Mouse (Mus musculus) embryonic fibroblast, embryonic 13.5 days (primary cell): ENCODE data around the gene Mepce. TPM values are rescaled to one million over a fixed set of nuclear protein-coding genes. Genes with fewer than 3 reads are reported as not detected.

Source experiments
- H3K27ac ChIP-seq: 2 replicates; pipeline ENCODE4 v1.5.1; 2012; ENCODE audit warnings: low read length, control low read depth, inconsistent platforms; ENCODE audit not compliant: insufficient read depth
- H3K4me1 ChIP-seq: 2 replicates; pipeline ENCODE4 v1.6.1; 2011; ENCODE audit warnings: low read length; ENCODE audit not compliant: control insufficient read depth, insufficient read depth
- H3K4me3 ChIP-seq: 2 replicates; pipeline ENCODE4 v1.5.1; 2011; ENCODE audit warnings: mild to moderate bottlenecking, control low read depth, low read length; ENCODE audit not compliant: insufficient read depth
- CTCF ChIP-seq: IDR thresholded peaks from 2 replicates; pipeline ENCODE4 v1.5.1; 2011; ENCODE audit warnings: mild to moderate bottlenecking, control low read depth, low read length, moderate library complexity, borderline replicate concordance; ENCODE audit not compliant: insufficient read depth
- POLR2A ChIP-seq: IDR thresholded peaks from 2 replicates; pipeline ENCODE4 v1.6.1; 2011; ENCODE audit warnings: low read depth, mild to moderate bottlenecking, control low read depth, low read length, moderate library complexity
- polyA plus RNA-seq: library from polyadenylated mRNA; stranded (reverse); fragments of >200 nt; gene quantifications from 2 replicates; pipeline ENCODE4 v1.2.4, GENCODE M21; 2011; ENCODE audit warnings: low read depth; ENCODE audit not compliant: missing spikeins, insufficient read length

The Mepce gene
- polyA plus RNA-seq, 1 experiment: 34.8 TPM

DNA sequence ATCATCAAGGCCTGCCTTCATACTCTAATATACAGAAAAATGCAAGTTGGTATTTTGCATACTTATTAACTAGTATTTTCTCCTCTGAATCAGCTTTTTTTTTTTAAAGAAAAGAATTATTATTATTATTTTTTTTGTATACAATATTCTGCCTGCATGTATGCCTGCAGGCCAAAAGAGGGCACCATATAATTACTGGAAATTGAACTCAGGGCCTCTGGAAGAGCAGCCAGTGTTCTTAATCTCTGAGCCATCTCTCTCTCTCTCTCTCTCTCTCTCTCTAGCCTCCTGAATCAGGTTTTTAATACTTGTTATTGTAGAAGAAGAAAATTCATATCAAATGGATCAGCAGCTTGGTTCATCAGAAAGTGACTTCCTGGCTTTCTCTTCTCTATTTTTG is 4.1 kb upstream of the Mepce start:
- H3K4me1 ChIP-seq: 0 out of 2 replicates have a peak, but pooled peaks cover 1% of the 10 kb centered on the region
- H3K4me3 ChIP-seq: no peak overlapping the region
- TF ChIP-seq POLR2A (no peak), CTCF (no peak)
- H3K27ac ChIP-seq: no peak overlapping the region

DNA sequence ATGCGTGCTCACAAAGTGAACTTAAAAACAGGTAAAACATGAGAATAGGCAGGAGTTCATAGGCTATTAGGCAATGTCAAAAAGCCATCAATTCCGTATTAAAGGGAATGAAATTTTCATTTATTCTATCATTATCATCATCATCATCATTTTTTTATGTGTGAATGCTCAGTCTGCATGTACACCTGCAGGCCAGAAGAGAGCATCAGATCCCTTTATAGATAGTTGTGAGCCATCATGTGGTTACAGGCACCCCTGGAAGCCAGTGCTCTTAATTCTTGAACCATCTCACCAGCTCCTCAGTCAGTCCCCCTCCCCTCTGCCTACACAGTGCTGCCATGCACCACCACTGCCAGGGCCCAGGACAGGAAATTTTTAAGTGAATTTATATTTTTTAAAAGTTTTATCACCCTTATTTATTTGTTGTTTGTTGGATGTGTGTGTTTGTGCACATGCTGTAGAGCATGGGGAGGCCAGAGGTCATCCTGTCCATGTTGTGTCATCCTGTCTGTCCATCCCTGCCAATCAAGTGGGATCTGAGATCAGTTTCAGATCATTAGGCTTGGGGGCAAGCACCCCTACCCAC is 1.6 kb upstream of the Mepce start:
- Histone ChIP-seq H3K4me3 (no peak overlapping the region), H3K27ac (no peak overlapping the region), H3K4me1 (peaks cover 4% of the 10 kb centered on the region; the same call in 1 of the 2 replicates)
- no peak for TF ChIP-seq CTCF
- TF ChIP-seq POLR2A: no peak

- TF ChIP-seq POLR2A (no peak), CTCF (no peak)
- H3K27ac ChIP-seq: no peak overlapping the region
- peaks cover 4% of the 10 kb centered on the region; the same call in 1 of the 2 replicates for H3K4me1 ChIP-seq
- no peak overlapping the region for H3K4me3 ChIP-seq
These were observed 716 bp upstream of the Mepce start for GRCm38 (mm10) chr5:137788171-137788570.

GRCm38 (mm10) chr5:137786109-137786942 is 1.1 kb downstream of the Mepce start:
- Histone ChIP-seq H3K4me3 (peak overlapping the region; percentile 71), H3K27ac (peak overlapping the region; percentile 84), H3K4me1 (peaks cover 4% of the 10 kb centered on the region; the same call in 1 of the 2 replicates)
- TF ChIP-seq CTCF: no peak
- peak; percentile 98 for TF ChIP-seq POLR2A

DNA sequence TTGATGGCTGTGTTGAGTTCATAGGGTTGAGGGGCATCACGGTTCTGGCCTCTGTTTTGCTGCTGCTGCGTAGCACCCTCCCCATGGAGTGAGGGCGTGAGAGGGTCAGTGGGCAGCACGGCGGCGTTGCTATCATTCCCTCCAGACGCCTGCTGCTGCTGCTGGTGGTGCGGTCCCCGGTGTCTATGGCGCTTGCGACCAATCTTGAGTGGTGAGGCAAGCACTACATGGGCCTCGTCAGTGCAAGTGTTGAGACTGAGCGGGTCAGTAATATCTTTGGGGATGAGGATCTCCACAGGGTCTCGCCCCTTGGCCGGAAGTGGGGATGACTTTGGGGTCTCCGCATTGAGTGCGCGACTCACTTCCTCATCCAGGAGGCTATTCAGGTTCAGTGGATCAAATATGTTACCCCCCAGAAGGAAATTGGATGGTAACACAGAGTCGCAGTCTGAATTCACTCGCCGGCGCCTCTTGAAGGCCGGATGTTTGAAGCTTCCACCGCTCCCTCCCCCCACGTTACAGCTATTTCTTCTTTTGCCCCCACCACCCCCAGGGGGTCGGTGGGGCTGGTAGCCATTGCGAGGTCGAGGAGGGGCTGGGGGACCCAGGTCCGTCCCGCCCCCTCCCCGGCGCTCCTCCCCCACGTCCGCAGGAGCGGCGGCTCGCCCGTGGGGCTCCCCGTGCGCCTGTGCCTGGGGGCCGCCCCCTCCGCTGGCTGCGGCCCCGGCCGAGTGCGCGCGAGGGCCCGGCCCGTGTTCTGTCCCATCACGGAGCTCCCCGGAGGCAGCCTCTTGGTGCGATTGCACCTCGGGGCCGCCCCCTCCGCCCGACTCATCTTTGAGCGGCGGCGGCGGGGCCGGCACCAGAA is 2.1 kb downstream of the Mepce start:
- TF ChIP-seq POLR2A (no peak; the same call in 1 of the 2 replicates), CTCF (no peak)
- Histone ChIP-seq H3K4me3 (peak overlapping the region; percentile 71), H3K4me1 (peaks cover 4% of the 10 kb centered on the region; the same call in 1 of the 2 replicates), H3K27ac (peak overlapping the region; percentile 84)

- no peak overlapping the region for H3K27ac ChIP-seq
- H3K4me3 ChIP-seq: peak overlapping the region; percentile 71
- TF ChIP-seq POLR2A (no peak), CTCF (no peak)
- peaks cover 7% of the 10 kb centered on the region for H3K4me1 ChIP-seq
These were observed 2.9 kb downstream of the Mepce start for GRCm38 (mm10) chr5:137784546-137784945.

DNA sequence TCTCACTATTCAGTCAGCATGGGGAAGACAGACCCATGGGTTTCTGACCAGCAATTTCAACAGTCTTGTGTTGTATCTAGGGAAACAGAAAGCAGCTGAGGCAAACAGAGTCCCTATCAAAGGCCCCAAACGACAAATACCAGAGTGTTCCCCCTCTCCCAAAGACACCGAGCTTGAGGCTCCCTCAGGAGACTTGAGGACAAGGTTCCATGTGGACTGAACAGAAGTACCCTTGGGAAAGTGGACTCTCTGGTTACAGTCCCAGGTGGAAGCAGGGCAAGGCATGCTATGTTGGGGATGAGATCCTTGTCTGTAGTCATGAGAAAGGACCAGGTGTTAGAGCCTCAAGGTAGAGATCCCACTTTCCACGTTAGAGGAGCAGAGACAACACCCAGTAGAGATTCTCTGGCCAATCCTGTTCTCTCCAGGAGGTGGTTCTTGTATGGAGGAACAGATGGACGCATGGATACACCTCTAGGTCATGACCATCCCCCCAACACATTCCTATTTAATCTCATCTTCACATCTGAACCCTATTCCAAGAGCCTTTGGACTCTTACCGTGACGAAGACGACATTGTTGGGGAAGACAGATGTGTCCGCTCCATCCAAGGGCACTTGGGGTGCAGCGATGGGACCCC is 3.4 kb downstream of the Mepce start:
- Histone ChIP-seq H3K4me1 (peaks cover 7% of the 10 kb centered on the region), H3K27ac (no peak overlapping the region), H3K4me3 (peak overlapping the region; percentile 2; the same call in 1 of the 2 replicates)
- no peak for TF ChIP-seq CTCF
- TF ChIP-seq POLR2A: no peak

DNA sequence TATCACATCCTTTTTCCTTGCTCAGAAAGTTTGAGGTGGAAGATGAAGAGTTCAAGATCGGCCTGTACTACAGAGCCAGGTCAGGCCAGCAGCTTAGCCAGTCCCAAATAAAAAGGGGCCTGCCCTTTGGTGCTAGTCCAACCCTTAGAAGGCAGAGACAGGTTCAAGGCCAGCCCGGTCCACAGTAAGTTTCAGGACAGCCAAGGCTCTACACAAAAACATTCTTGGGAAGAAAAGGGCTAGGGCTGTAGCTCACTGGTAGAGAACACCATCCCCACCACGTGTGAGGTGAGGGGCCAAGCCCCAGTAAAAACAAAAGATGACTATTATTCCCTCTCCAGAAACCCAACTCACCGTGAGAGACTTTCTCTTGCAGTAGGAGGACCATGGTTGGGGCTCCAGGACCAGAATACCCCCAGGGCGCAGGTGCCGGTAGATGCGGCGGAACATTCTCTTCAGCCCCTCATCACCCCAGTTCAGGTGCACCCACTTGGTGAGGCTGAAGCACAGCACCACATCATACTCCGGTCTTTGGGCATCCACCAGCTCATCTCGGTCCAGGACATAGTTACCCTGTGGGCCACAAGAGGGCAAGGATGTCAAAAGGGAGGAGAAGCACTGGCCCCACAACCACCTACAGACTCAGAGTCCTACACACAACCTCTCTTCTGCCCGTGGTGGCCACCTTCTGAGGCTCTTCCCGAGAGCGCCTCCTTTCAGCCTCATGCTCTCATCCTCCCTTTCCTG is 4.5 kb downstream of the Mepce start:
- H3K4me3 ChIP-seq: no peak overlapping the region
- TF ChIP-seq POLR2A: no peak
- H3K27ac ChIP-seq: no peak overlapping the region
- peaks cover 7% of the 10 kb centered on the region for H3K4me1 ChIP-seq
